Mouse (Mus musculus) adrenal gland, postnatal 25 days (tissue): ENCODE results near the gene Recql. TPM values are rescaled to one million over a fixed set of nuclear protein-coding genes. Genes with fewer than 3 reads are reported as not detected.

Experiments
- total RNA-seq: library from RNA; stranded (reverse); gene quantifications from 2 replicates; pipeline ENCODE4 v1.2.3, GENCODE M21; 2021

The Recql gene
- total RNA-seq, 1 experiment from 2014 or later, result 15.5 TPM

Other genes starting within 250 kb of the Recql start
- not detected in 2 replicates for gene Slco1a6, start 178.6 kb downstream of the Recql start, total RNA-seq
- gene Iapp, start 88.7 kb downstream of the Recql start, total RNA-seq, result not detected in 2 replicates
- gene Slco1a5, start 64.1 kb downstream of the Recql start, total RNA-seq, result not detected in 2 replicates
- 12.3 and 18.1 TPM in 2 replicates for gene Pyroxd1, start 41.4 kb downstream of the Recql start, total RNA-seq
- gene Golt1b, start 134 bp upstream of the Recql start, total RNA-seq, result 19.9 and 27.7 TPM in 2 replicates
- gene Spx, start 26.4 kb upstream of the Recql start, total RNA-seq, result 0.27 TPM in 1 of 2 replicates, not detected in the other
- gene Gys2, start 86.0 kb upstream of the Recql start, total RNA-seq, result 3.4 and 6.6 TPM in 2 replicates
- 150 and 155 TPM in 2 replicates for gene Ldhb, start 120.9 kb upstream of the Recql start, total RNA-seq
- 9.6 and 11.3 TPM in 2 replicates for gene Kcnj8, start 184.5 kb upstream of the Recql start, total RNA-seq